ENCODE assay signal across 22 mouse cellular contexts in genomic region chr9:57494970-57495369, GRCm38 (mm10). TPM values are rescaled to one million over a fixed set of nuclear protein-coding genes. Genes with fewer than 3 reads are reported as not detected.
"Had no signal": no experiment of that assay in that cellular context is flagged by ENCODE, and none has a peak within 500 bp of the region (broad histone marks: within the 10 kb centered on the region; RNA-seq: fewer than 3 reads in every experiment).

No protein-coding gene starts in this region.

- DNase-seq: lung, adult 18-20 months; lung, embryonic 14.5 days; lung, postnatal 10 days; lung, postnatal 4 days; midbrain, embryonic 14.5 days; retina, postnatal 1 day; right cerebral cortex, adult 18-20 months; right cerebral cortex, postnatal 25 days; right cerebral cortex, postnatal 4 days; spleen, adult 18-20 months; thymus, adult 18-20 months; thymus, postnatal 14 days; thymus, postnatal 36 days had no signal

- H3K4me2 ChIP-seq: lung, embryonic 14.5 days; midbrain, embryonic 12.5 days; neural tube, embryonic 13.5 days; neural tube, embryonic 15.5 days; stomach, embryonic 15.5 days had no signal

- ATAC-seq: midbrain, embryonic 16.5 days had no signal

- H3K36me3 ChIP-seq: midbrain, embryonic 10.5 days; midbrain, embryonic 12.5 days; neural tube, embryonic 13.5 days; neural tube, embryonic 15.5 days; stomach, embryonic 15.5 days had no signal

- H3K27ac ChIP-seq: midbrain, embryonic 10.5 days; midbrain, embryonic 12.5 days; neural tube, embryonic 13.5 days; neural tube, embryonic 15.5 days; stomach, embryonic 15.5 days had no signal

- H3K27me3 ChIP-seq: neural tube, embryonic 15.5 days had no signal

- H3K4me3 ChIP-seq: midbrain, embryonic 10.5 days; midbrain, embryonic 12.5 days; myocyte; neural tube, embryonic 13.5 days; neural tube, embryonic 15.5 days; stomach, embryonic 15.5 days had no signal

- H3K4me1 ChIP-seq: midbrain, embryonic 10.5 days; stomach, embryonic 15.5 days had no signal

- H3K9ac ChIP-seq: lung, embryonic 14.5 days; midbrain, embryonic 12.5 days; neural tube, embryonic 13.5 days; neural tube, embryonic 15.5 days; stomach, embryonic 15.5 days had no signal

- H3K9me3 ChIP-seq: midbrain, embryonic 12.5 days; neural tube, embryonic 13.5 days; neural tube, embryonic 15.5 days; stomach, embryonic 15.5 days had no signal

RNA-seq across cellular contexts. Expression of gene Rpp25, which starts 8.9 kb away (rescaled TPM):
- total RNA-seq: megakaryocyte, adult 5-6 weeks; megakaryocyte-erythroid progenitor cell, adult 5-6 weeks had no signal

RNA-seq across cellular contexts. Expression of gene Scamp5, which starts 27.1 kb away (rescaled TPM):
- total RNA-seq: megakaryocyte-erythroid progenitor cell, adult 5-6 weeks had no signal
